Mouse (Mus musculus): ENCODE data around the gene Ovol1. TPM values are rescaled to one million over a fixed set of nuclear protein-coding genes. Genes with fewer than 3 reads are reported as not detected.

The Ovol1 gene
- polyA plus RNA-seq (2017; shearing (Covaris generic)) = not detected

DNA sequence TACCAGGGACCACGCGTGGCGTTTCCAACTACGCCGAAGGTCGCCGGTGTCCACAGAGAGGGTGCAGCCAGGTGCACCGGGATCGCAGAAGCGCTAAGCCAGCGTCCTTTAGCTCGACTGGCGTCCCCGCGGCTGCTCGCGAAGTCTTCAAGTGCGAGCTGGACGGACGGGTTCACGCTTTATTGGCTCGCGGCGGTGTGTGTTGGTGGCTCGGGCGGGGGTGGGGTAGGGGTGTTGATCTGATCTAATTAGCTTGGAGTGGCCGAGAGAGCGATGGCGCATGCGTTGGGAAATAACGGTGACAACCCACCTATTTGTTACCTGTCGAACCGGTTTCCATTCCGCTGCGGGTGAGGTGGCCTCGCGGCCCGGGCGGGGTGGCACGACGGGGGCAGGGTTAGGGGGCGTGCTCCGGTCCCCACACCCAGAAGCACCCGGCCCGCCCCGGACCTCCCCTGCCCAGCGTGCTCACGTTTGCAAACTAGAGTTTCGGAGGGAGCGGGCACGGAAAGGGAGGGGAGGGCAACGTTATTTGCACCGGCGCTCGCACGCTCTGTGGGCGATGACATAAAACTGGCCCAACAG lies at the start of gene Ovol1:
Gene Ovol1, minus strand, starts transcription at position 190 of the 585 bp plus-strand sequence.

GRCm38 (mm10) chr19:5609547-5610404 lies 49.3 kb upstream of the Ovol1 start, which contains the start of gene Kat5:
Kat5 (minus strand) TSS chr19:5610237.

GRCm38 (mm10) chr19:5601752-5602541 lies 41.5 kb upstream of the Ovol1 start, which contains the start of gene Rnaseh2c:
Rnaseh2c (plus strand) TSS chr19:5601873.

GRCm38 (mm10) chr19:5567534-5568469 lies 7.4 kb upstream of the Ovol1 start, which contains the start of gene Ap5b1:
Ap5b1 (plus strand) TSS chr19:5568025.

GRCm38 (mm10) chr19:5510031-5511026 lies 50.1 kb downstream of the Ovol1 start, which contains the start of gene Snx32:
Snx32 (minus strand) TSS chr19:5510538.

GRCm38 (mm10) chr19:5503687-5504086 lies 56.8 kb downstream of the Ovol1 start, which contains the start of gene 1700020D05Rik:
1700020D05Rik (minus strand) TSS chr19:5503787.

Other genes starting within 250 kb of the Ovol1 start
- gene Catsper1, start 224.9 kb downstream of the Ovol1 start, polyA plus RNA-seq (2017; shearing (Covaris generic)) = not detected
- gene Cst6, start 211.1 kb downstream of the Ovol1 start, polyA plus RNA-seq (2017; shearing (Covaris generic)) = not detected
- gene Eif1ad, start 193.9 kb downstream of the Ovol1 start, polyA plus RNA-seq (2017; shearing (Covaris generic)) = 47.0 TPM
- 229 TPM for gene Banf1, start 193.5 kb downstream of the Ovol1 start, polyA plus RNA-seq (2017; shearing (Covaris generic))
- 303 TPM for gene Sart1, start 171.9 kb downstream of the Ovol1 start, polyA plus RNA-seq (2017; shearing (Covaris generic))
- 2.2 TPM for gene Tsga10ip, start 158.1 kb downstream of the Ovol1 start, polyA plus RNA-seq (2017; shearing (Covaris generic))
- gene Drap1, start 135.7 kb downstream of the Ovol1 start, polyA plus RNA-seq (2017; shearing (Covaris generic)) = 195 TPM
- gene AI837181, start 135.5 kb downstream of the Ovol1 start, polyA plus RNA-seq (2017; shearing (Covaris generic)) = 35.8 TPM
- not detected for gene Fosl1, start 113.1 kb downstream of the Ovol1 start, polyA plus RNA-seq (2017; shearing (Covaris generic))
- 7.4 TPM for gene Ccdc85b, start 102.8 kb downstream of the Ovol1 start, polyA plus RNA-seq (2017; shearing (Covaris generic))
- 75.8 TPM for gene Fibp, start 100.0 kb downstream of the Ovol1 start, polyA plus RNA-seq (2017; shearing (Covaris generic))
- 75.3 TPM for gene Ctsw, start 92.1 kb downstream of the Ovol1 start, polyA plus RNA-seq (2017; shearing (Covaris generic))
- gene Efemp2, start 86.7 kb downstream of the Ovol1 start, polyA plus RNA-seq (2017; shearing (Covaris generic)) = 0.81 TPM
- gene Mus81, start 72.2 kb downstream of the Ovol1 start, polyA plus RNA-seq (2017; shearing (Covaris generic)) = 45.4 TPM
- 2,727 TPM for gene Cfl1, start 70.2 kb downstream of the Ovol1 start, polyA plus RNA-seq (2017; shearing (Covaris generic))
- gene 1700020D05Rik, start 56.9 kb downstream of the Ovol1 start, polyA plus RNA-seq (2017; shearing (Covaris generic)) = not detected
- gene Snx32, start 50.1 kb downstream of the Ovol1 start, polyA plus RNA-seq (2017; shearing (Covaris generic)) = 3.7 TPM
- gene Ap5b1, start 7.4 kb upstream of the Ovol1 start, polyA plus RNA-seq (2017; shearing (Covaris generic)) = 8.4 TPM
- 94.3 TPM for gene Rnaseh2c, start 41.2 kb upstream of the Ovol1 start, polyA plus RNA-seq (2017; shearing (Covaris generic))
- gene Kat5, start 49.6 kb upstream of the Ovol1 start, polyA plus RNA-seq (2017; shearing (Covaris generic)) = 78.7 TPM
- gene Rela, start 76.8 kb upstream of the Ovol1 start, polyA plus RNA-seq (2017; shearing (Covaris generic)) = 221 TPM
- 178 TPM for gene Sipa1, start 103.1 kb upstream of the Ovol1 start, polyA plus RNA-seq (2017; shearing (Covaris generic))
- gene Map3k11, start 128.1 kb upstream of the Ovol1 start, polyA plus RNA-seq (2017; shearing (Covaris generic)) = 53.1 TPM
- gene Pcnx3, start 128.3 kb upstream of the Ovol1 start, polyA plus RNA-seq (2017; shearing (Covaris generic)) = 58.4 TPM
- 0.46 TPM for gene Kcnk7, start 143.7 kb upstream of the Ovol1 start, polyA plus RNA-seq (2017; shearing (Covaris generic))
- 20.2 TPM for gene Ehbp1l1, start 165.7 kb upstream of the Ovol1 start, polyA plus RNA-seq (2017; shearing (Covaris generic))
- gene Fam89b, start 169.0 kb upstream of the Ovol1 start, polyA plus RNA-seq (2017; shearing (Covaris generic)) = 57.4 TPM
- not detected for gene Ltbp3, start 180.3 kb upstream of the Ovol1 start, polyA plus RNA-seq (2017; shearing (Covaris generic))
- 65.2 TPM for gene Scyl1, start 210.8 kb upstream of the Ovol1 start, polyA plus RNA-seq (2017; shearing (Covaris generic))

All from naive thymus-derived CD4-positive, alpha-beta T cell, adult 5 months (primary cell).